Mouse (Mus musculus) small intestine, adult 2 months (tissue): ENCODE results near the gene Zfp965. TPM values are rescaled to one million over a fixed set of nuclear protein-coding genes. Genes with fewer than 3 reads are reported as not detected.
"Not testable (repeated sequence)": the region's sequence is repeated elsewhere in the genome, so short reads cannot be mapped to it uniquely, and the experiment has no call there.

Experiments used
- H3K27ac ChIP-seq: fragments of 200-500 bp; 2 replicates; pipeline ENCODE4 v1.5.1; 2012; ENCODE audit warnings: low read depth, low read length, control low read depth, inconsistent platforms; ENCODE audit not compliant: insufficient read depth
- H3K27me3 ChIP-seq: fragments of 200-500 bp; 2 replicates; pipeline ENCODE4 v1.6.1; 2012; ENCODE audit warnings: mild to moderate bottlenecking, moderate library complexity, low read length, inconsistent platforms; ENCODE audit not compliant: control insufficient read depth, insufficient read depth
- H3K36me3 ChIP-seq: fragments of 200-500 bp; 2 replicates; pipeline ENCODE4 v1.6.1; 2012; ENCODE audit warnings: mild to moderate bottlenecking, low read length, control low read depth, inconsistent platforms; ENCODE audit not compliant: control insufficient read depth, insufficient read depth
- H3K4me1 ChIP-seq: fragments of 200-500 bp; 2 replicates; pipeline ENCODE4 v1.6.1; 2012; ENCODE audit warnings: low read length, inconsistent platforms, mixed read lengths; ENCODE audit not compliant: control insufficient read depth, insufficient read depth, insufficient read length
- H3K4me3 ChIP-seq: fragments of 200-500 bp; 2 replicates; pipeline ENCODE4 v1.5.1; 2012; ENCODE audit warnings: low read depth, mild to moderate bottlenecking, control low read depth, inconsistent platforms, low read length, moderate library complexity
- WGBS: fragments of 180-500 bp; shearing (Covaris S2); methylation state at CpG from one replicate; pipeline ENCODE4 v1.1.7; 2018; 5-methylcytosine and 5-hydroxymethylcytosine counted together
- polyA plus RNA-seq: library from polyadenylated mRNA; depleted of rRNA; stranded (reverse); fragments of >200 nt; gene quantifications from 2 replicates; pipeline ENCODE4 v1.2.3, GENCODE M21; 2012; rRNA removed

Zfp965 gene
- polyA plus RNA-seq, result not detected in 2 replicates

DNA sequence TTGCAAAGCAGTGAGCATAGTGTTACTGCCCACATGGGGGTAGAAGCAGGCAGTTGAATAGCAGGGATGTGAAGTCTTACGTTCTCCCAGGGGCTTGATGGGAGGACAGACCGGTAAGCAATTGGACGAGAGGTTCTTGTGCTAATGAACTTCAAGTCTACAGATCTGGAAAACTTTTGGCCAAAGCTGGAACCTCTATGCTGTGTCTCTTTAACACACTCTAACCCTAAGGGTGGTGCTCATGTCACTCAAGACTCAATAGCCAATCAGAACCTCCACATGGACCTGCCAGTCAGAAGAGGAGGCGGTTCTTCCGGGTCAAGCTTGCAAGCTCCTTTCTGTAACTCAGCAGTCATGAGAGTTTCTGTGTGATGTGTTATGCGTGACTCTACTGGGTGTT lies at the start of gene Zfp965:
TSS of gene Zfp965 (plus strand) at position 301 of the 400 bp plus-strand sequence.
- not testable (repeated sequence) for H3K36me3 ChIP-seq, H3K27me3 ChIP-seq, H3K4me1 ChIP-seq, H3K4me3 ChIP-seq, H3K27ac ChIP-seq
- no CpG with 5 or more reads among the region's 6 CpGs for WGBS

DNA sequence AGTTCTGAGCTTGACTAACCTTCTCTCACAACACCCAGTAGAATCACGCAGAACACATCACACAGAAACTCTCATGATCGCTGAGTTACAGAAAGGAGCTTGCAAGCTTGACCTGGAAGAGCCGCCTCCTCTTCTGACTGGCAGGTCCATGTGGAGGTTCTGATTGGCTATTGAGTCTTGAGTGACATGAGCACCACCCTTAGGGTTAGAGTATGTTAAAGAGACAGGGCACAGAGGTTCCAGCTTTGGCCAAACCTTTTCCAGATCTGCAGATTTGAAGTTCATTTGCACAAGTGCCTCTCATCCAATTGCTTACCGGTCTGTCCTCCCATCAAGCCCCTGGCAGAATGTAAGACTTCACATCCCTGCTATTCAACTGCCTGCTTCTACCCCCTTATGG lies 34.1 kb upstream of the Zfp965 start, which contains the start of gene Gm4724:
TSS of gene Gm4724 (minus strand) at position 101 of the 400 bp plus-strand sequence.
- not testable (repeated sequence) for H3K4me1 ChIP-seq, H3K27ac ChIP-seq, H3K36me3 ChIP-seq, H3K4me3 ChIP-seq, H3K27me3 ChIP-seq
- WGBS, result no CpG with 5 or more reads among the region's 4 CpGs

Other genes starting within 250 kb of the Zfp965 start
- not detected in 2 replicates for gene Gm14440, start 194.9 kb upstream of the Zfp965 start, polyA plus RNA-seq
- 0.14 and 0.27 TPM in 2 replicates for gene Gm4631, start 131.8 kb upstream of the Zfp965 start, polyA plus RNA-seq
- 0.27 TPM in 1 of 2 replicates, not detected in the other for gene Zfp968, start 97.5 kb upstream of the Zfp965 start, polyA plus RNA-seq
- gene Gm4724, start 34.2 kb upstream of the Zfp965 start, polyA plus RNA-seq, result 1.3 TPM in 2 replicates
- gene Gm11007, start 174.0 kb downstream of the Zfp965 start, polyA plus RNA-seq, result not detected in 2 replicates
- not detected in 2 replicates for gene Zfp969, start 233.7 kb downstream of the Zfp965 start, polyA plus RNA-seq